Mouse (Mus musculus): Measurements from ENCODE around the gene AC141477.1. TPM values are rescaled to one million over a fixed set of nuclear protein-coding genes. Genes with fewer than 3 reads are reported as not detected.

Gene AC141477.1
- not detected in 2 replicates for total RNA-seq (2014; rRNA removed)
- polyA plus RNA-seq (2015; fragmentation: Nextera tagmentation; extraction: Ambion mirVana), result not detected in 2 replicates

DNA sequence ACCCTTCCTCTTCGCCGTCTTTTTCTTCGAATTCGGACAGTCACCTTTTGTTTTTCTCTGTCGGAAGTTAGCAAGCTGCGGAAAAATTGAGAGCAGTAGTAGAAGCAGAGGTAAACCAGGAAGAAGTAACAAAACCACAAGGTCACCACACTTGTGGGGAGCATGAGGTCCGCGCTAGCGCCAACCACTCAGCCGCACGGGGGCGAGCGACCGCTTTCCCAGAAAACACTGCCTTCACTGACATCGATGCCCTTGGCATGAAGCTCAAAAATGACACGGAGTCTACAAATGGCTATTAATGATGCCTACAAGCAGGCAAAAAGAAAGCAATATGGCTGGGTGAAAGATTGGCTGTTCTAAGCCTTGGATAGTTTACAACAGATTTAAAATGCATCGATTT, at the start of gene AC141477.1:
TSS of gene AC141477.1 (minus strand) at position 164 of the 400 bp plus-strand sequence.
- no peak within 1 kb of the TSS for H3K4me3 ChIP-seq (ENCODE audit: low read depth, low read length)
- ATAC-seq (ENCODE audit: low FRiP score), result no peak

DNA sequence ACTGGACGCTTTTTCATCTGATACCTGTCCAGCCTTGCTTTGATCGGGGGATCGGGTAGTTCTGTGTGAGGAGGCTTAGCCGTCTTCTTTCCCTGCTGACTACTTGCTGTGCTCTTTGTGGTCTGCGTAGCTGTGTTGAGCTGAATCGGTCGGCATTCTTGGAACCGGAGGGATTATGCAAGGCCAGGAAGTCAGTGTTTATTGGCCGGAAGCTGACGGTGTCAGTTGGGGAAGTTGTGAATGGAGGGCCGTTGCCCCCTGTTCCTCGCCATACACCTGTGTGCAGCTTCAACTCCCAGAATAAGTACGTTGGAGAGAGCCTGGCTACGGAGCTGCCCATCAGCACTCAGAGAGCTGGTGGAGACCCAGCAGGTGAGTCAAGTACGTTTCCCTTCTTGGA, 49.0 kb upstream of the AC141477.1 start:
- no peaks in the 10 kb centered on the region for H3K4me1 ChIP-seq (ENCODE audit: insufficient read depth, low read length)
- no peaks in the 10 kb centered on the region for H3K9me3 ChIP-seq (ENCODE audit: low read length)
- no peak overlapping the region for H3K4me3 ChIP-seq (ENCODE audit: low read depth, low read length)
- peaks cover 70% of the 10 kb centered on the region for H3K36me3 ChIP-seq (ENCODE audit: insufficient read depth, low read length)
- H3K27ac ChIP-seq (ENCODE audit: low read depth, low read length), result no peak overlapping the region
- no peak for ATAC-seq (ENCODE audit: low FRiP score)
- H3K4me2 ChIP-seq (ENCODE audit: low read depth, low read length, poor library complexity, severe bottlenecking), result no peak overlapping the region
- 96% methylated on average over 15 of the region's 15 CpGs for WGBS
- H3K27me3 ChIP-seq (ENCODE audit: insufficient read depth, low read length), result no peaks in the 10 kb centered on the region
- TF ChIP-seq CTCF (IDR thresholded peaks at IDR 0.05), result no peak
- DNase-seq (ENCODE audit: low spot score), result no peak
- H3K9ac ChIP-seq (replicated peaks; ENCODE audit: low read length, poor library complexity, severe bottlenecking), result no peak overlapping the region

More for the DNA sequence above, at the start of gene AC141477.1:
- peaks cover 15% of the 10 kb centered on the region for H3K36me3 ChIP-seq (ENCODE audit: insufficient read depth, low read length)
- no peaks in the 10 kb centered on the region for H3K27me3 ChIP-seq (ENCODE audit: insufficient read depth, low read length)
- H3K9ac ChIP-seq (replicated peaks; ENCODE audit: low read length, poor library complexity, severe bottlenecking), result no peak within 1 kb of the TSS
- no peaks in the 10 kb centered on the region for H3K9me3 ChIP-seq (ENCODE audit: low read length)
- peaks cover 3% of the 10 kb centered on the region for H3K4me1 ChIP-seq (ENCODE audit: insufficient read depth, low read length)
- no peak within 1 kb of the TSS for H3K4me2 ChIP-seq (ENCODE audit: low read depth, low read length, poor library complexity, severe bottlenecking)
- WGBS, result 96% methylated on average over 17 of the region's 17 CpGs
- H3K27ac ChIP-seq (ENCODE audit: low read depth, low read length), result no peak within 1 kb of the TSS
- TF ChIP-seq CTCF (IDR thresholded peaks at IDR 0.05), result no peak
- DNase-seq (ENCODE audit: low spot score), result no peak

DNA sequence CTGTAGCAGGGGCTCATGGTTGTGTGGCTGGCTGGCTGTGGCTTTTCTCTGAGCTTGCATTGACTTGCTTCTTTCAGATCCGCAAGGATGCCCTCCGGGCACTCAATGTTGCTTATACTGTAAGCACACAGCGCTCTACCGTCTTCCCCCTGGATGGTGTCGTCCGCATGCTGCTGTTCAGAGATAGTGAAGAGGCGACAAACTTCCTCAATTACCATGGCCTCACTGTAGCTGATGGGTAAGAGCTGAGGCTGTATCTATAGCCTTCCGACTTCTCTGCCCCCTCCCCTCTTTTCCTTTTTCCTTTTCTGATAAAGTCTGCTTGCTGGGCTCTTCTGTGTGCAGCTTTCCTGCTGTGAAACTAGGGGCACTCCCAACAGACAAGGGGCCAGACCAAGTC, 48.0 kb upstream of the AC141477.1 start:
- Histone ChIP-seq H3K4me1 (ENCODE audit: insufficient read depth, low read length) (no peaks in the 10 kb centered on the region), H3K27me3 (ENCODE audit: insufficient read depth, low read length) (no peaks in the 10 kb centered on the region), H3K4me3 (ENCODE audit: low read depth, low read length) (no peak overlapping the region), H3K36me3 (ENCODE audit: insufficient read depth, low read length) (peaks cover 66% of the 10 kb centered on the region), H3K9me3 (ENCODE audit: low read length) (no peaks in the 10 kb centered on the region), H3K9ac (replicated peaks; ENCODE audit: low read length, poor library complexity, severe bottlenecking) (no peak overlapping the region), H3K27ac (ENCODE audit: low read depth, low read length) (no peak overlapping the region), H3K4me2 (ENCODE audit: low read depth, low read length, poor library complexity, severe bottlenecking) (no peak overlapping the region)
- no peak for ATAC-seq (ENCODE audit: low FRiP score)
- TF ChIP-seq CTCF (IDR thresholded peaks at IDR 0.05), result no peak
- no peak for DNase-seq (ENCODE audit: low spot score)
- WGBS, result 96% methylated on average over 8 of the region's 8 CpGs

DNA sequence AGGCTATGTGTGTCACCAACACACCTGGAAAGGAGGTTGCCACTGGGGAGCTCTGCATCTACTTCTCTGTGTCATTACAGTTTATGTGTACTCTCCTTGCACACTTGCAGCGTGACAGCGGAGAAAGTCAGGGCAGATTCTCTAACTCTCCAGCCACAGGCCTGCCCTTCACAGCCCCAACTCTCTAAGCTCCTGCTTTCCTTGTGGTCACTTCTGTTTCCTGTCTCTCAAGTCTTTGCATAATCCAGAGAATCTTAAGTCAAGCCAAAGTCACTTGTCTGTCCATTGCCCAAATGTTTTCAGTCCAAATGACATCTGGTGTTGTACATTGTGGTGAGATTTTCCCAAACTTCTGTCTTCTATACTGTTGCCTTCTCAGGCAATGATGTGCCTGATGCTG, 46.1 kb upstream of the AC141477.1 start:
- ATAC-seq (ENCODE audit: low FRiP score), result no peak
- no peak for TF ChIP-seq CTCF (IDR thresholded peaks at IDR 0.05)
- H3K9ac ChIP-seq (replicated peaks; ENCODE audit: low read length, poor library complexity, severe bottlenecking), result no peak overlapping the region

DNA sequence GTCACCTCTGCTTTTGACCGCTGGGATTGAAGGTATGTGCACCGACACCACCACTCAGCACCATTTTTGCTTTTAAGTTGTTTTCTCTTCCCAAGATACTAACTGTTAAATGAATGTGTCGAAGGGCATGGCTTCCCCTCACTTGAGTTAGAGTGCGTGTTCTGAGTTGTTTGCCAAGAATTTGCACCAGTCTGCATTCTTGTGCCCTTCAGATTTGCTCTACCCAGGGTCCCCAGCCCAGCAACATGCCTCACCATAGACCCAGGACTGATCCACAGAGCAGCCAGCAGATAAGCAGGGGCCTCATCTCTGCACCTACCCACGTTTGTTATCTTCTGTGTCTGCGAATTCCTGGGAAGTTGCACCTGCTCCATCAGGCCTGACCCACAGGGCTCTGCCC, 41.2 kb upstream of the AC141477.1 start:
- no peak overlapping the region for H3K9ac ChIP-seq (replicated peaks; ENCODE audit: low read length, poor library complexity, severe bottlenecking)
- no peaks in the 10 kb centered on the region for H3K4me1 ChIP-seq (ENCODE audit: insufficient read depth, low read length)
- no peak overlapping the region for H3K4me3 ChIP-seq (ENCODE audit: low read depth, low read length)
- DNase-seq (ENCODE audit: low spot score), result no peak
- H3K27me3 ChIP-seq (ENCODE audit: insufficient read depth, low read length), result no peaks in the 10 kb centered on the region
- no peak for ATAC-seq (ENCODE audit: low FRiP score)
- WGBS, result 97% methylated on average over 6 of the region's 6 CpGs
- H3K27ac ChIP-seq (ENCODE audit: low read depth, low read length), result no peak overlapping the region
- TF ChIP-seq CTCF (IDR thresholded peaks at IDR 0.05), result no peak
- peaks cover 77% of the 10 kb centered on the region for H3K36me3 ChIP-seq (ENCODE audit: insufficient read depth, low read length)
- no peaks in the 10 kb centered on the region for H3K9me3 ChIP-seq (ENCODE audit: low read length)
- no peak overlapping the region for H3K4me2 ChIP-seq (ENCODE audit: low read depth, low read length, poor library complexity, severe bottlenecking)

More for the DNA sequence above, 46.1 kb upstream of the AC141477.1 start:
- Histone ChIP-seq H3K27ac (ENCODE audit: low read depth, low read length) (no peak overlapping the region), H3K27me3 (ENCODE audit: insufficient read depth, low read length) (no peaks in the 10 kb centered on the region), H3K4me1 (ENCODE audit: insufficient read depth, low read length) (no peaks in the 10 kb centered on the region), H3K4me3 (ENCODE audit: low read depth, low read length) (no peak overlapping the region), H3K9me3 (ENCODE audit: low read length) (no peaks in the 10 kb centered on the region), H3K36me3 (ENCODE audit: insufficient read depth, low read length) (peaks cover 75% of the 10 kb centered on the region), H3K4me2 (ENCODE audit: low read depth, low read length, poor library complexity, severe bottlenecking) (no peak overlapping the region)
- DNase-seq (ENCODE audit: low spot score), result no peak
- 97% methylated on average over 2 of the region's 2 CpGs for WGBS

DNA sequence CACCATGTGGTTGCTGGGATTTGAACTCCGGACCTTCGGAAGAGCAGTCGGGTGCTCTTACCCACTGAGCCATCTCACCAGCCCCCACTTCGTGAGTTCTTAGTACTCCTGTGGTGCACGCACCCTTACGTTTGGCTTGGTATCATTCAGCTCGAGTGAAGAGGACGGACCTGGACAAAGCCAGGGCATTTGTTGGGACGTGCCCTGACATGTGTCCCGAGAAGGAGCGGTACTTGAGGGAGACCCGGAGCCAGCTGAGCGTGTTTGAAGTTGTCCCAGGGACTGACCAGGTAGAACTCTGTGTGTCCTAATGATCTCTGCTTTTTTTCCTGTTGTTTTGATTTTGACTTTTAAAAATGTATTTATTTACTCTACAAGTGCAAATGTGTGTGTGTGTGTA, 40.6 kb upstream of the AC141477.1 start:
- ATAC-seq (ENCODE audit: low FRiP score) (no peak), DNase-seq (ENCODE audit: low spot score) (no peak)
- Histone ChIP-seq H3K9me3 (ENCODE audit: low read length) (no peaks in the 10 kb centered on the region), H3K9ac (replicated peaks; ENCODE audit: low read length, poor library complexity, severe bottlenecking) (no peak overlapping the region), H3K36me3 (ENCODE audit: insufficient read depth, low read length) (peaks cover 72% of the 10 kb centered on the region), H3K4me2 (ENCODE audit: low read depth, low read length, poor library complexity, severe bottlenecking) (no peak overlapping the region), H3K4me1 (ENCODE audit: insufficient read depth, low read length) (no peaks in the 10 kb centered on the region), H3K27me3 (ENCODE audit: insufficient read depth, low read length) (no peaks in the 10 kb centered on the region), H3K4me3 (ENCODE audit: low read depth, low read length) (no peak overlapping the region), H3K27ac (ENCODE audit: low read depth, low read length) (no peak overlapping the region)
- WGBS, result 96% methylated on average over 12 of the region's 13 CpGs
- no peak for TF ChIP-seq CTCF (IDR thresholded peaks at IDR 0.05)

All from midbrain, postnatal 0 days (tissue).